Mouse (Mus musculus) lung, postnatal 0 days (tissue): ENCODE measurements at regions not wholly inside any gene's neighbourhood (a gene's known extent, or its start where the extent isn't known, plus 50 kb on each side); places are given as distances from the start of the nearest gene placed in this dataset.

Experiments
- CTCF ChIP-seq: IDR thresholded peaks from 2 replicates; pipeline ENCODE4 v1.5.1; 2016; ENCODE audit warnings: antibody characterized with exemption, mild to moderate bottlenecking
- EP300 ChIP-seq: IDR thresholded peaks from 2 replicates; pipeline ENCODE4 v1.6.1; 2016; ENCODE audit warnings: antibody characterized with exemption, mild to moderate bottlenecking, control low read depth

DNA sequence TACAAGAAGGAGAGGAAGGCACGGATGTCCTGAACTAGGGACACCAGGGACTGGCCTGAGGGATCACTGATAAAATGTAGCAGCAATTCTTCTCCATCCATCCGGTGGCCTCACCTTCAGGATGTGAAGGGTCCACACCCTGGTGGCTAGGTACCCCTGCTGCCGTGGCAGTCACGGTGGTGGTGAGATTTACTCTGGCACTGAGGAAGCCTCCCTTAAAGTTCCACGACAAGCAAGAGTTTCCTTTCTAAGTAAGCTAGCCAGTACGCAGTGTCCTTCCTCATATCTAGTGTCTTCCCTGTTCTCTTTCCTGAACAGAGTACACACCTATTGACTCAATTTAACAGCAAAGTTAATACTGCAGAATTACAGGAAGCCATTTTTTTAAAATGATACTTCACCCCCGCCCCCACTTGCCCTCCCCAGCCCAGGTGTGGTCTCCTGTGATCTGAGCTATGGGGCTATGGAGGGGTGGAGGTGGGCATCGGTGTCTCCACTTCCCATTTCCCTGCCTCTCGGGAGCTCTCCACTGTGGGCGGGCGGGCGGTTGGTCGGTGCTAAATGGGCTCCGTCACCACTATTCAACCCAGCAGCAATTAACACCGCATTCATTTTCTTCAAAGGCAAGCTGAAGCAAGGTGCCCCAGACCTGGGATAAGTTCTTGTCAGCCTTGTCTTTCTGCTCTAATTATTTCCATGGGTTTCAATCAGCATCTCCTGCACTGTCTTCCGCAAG lies 201.2 kb upstream of the Klf14 start:
- TF ChIP-seq CTCF (no peak), EP300 (no peak)
